Mouse (Mus musculus) frontal cortex, postnatal 10 days (tissue): Measurements from ENCODE around the gene Gm20425.
A peak's percentile ranks its signal among the peaks of the same experiment; 100 is the strongest.
"Not testable (repeated sequence)": the region's sequence is repeated elsewhere in the genome, so short reads cannot be mapped to it uniquely, and the experiment has no call there.

ENCODE experiments used
- DNase-seq, 2 experiments: peaks; one replicate each; pipeline ENCODE4 v3.0.0; 2022; ENCODE audit warnings: low spot score in 2 of 2, mixed read lengths in 1 of 2

The Gm20425 gene

GRCm38 (mm10) chr9:103224721-103225120, 5.4 kb downstream of the Gm20425 start:
- DNase-seq, result no peak

- DNase-seq, result no peak
Observed at GRCm38 (mm10) chr9:103214281-103214680, 15.8 kb downstream of the Gm20425 start.

GRCm38 (mm10) chr9:103213631-103214030, 16.5 kb downstream of the Gm20425 start:
- DNase-seq, result no peak

DNA sequence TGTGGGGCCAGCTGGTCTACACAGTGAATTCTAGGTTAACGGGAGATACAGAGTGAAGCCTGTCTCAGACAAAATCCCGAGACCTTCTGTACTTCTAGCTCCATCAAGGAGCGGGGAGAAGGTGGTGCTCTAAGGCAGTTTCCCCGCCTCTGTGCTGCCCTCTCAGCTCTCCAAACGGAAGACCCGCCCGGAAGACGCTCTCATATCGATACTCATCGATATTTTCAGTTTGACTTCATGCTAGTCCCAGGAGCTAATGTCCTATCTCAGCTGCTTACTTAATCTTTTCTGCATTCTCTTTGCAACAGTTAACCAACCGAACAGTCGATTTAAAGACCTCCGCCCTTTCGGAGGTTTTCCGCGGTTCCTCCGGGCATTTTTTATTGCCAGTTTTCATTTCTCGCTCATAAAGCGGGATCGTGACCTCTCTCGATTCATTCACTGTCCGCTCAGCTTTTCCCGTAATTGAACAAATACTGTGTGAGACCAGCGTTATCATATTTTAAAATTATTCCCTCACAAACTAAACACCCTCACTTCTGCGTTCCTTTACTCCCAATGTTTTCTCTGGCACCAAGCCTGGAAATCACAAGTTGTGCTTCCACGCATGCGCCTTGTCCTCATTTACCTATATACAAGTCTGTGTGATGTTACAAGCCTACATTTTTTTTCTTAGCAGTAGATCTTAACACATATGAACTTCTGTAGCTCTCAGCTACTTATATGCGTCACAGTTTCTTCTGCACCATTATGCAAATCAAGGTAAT, 17.3 kb downstream of the Gm20425 start:
- DNase-seq, result no peak

- DNase-seq, result no peak
Observed at GRCm38 (mm10) chr9:103208802-103209423, 21.2 kb downstream of the Gm20425 start.

DNA sequence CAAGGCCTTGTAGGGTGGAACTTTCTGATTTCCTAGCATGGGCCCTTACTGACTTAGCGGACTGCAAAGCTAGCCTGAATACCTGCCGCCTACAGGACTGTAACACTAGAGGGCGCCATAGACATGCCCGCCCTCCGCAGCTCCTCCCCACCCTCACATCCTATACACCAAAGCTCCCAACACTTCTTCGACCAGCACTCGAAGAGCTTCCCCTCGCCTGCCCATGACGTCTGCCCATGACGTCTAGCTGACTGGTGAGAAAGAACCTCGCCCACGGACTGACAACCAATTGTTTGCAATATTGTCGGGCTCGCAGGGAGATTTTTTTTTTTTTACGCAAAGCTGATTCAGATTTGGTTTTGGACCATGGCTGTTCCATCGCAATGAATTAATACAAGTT, 22.3 kb downstream of the Gm20425 start:
- DNase-seq, result peak in 1 of 2 experiments; percentile 42

- DNase-seq, result no peak
Observed at GRCm38 (mm10) chr9:103205786-103206185, 24.3 kb downstream of the Gm20425 start.

- DNase-seq, result peak; percentile 86 to 91
Observed at GRCm38 (mm10) chr9:103201561-103202260, 28.4 kb downstream of the Gm20425 start, which contains the start of gene Srprb. Srprb (minus strand) TSS chr9:103202137.

GRCm38 (mm10) chr9:103188416-103188815, 41.7 kb downstream of the Gm20425 start:
- DNase-seq, result no peak

DNA sequence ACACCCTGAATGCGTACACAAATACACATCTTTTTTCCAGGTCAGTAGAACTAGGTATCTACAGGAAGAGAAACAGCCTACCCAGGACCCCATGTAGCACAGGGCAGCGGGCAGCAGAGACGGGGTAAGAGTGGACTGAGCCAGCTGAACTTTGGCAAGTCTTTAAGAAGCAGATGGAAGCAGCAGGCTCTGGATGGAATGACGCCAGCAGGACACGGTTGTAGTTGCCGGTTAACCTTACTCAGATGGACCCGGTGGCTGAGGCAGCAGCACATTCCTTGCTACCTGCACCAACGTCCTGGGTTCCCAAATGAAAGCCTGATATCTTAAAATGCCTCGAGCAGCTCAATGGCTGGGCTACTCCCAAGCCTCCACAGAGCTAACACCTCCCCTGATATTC, 43.4 kb downstream of the Gm20425 start:
- no peak for DNase-seq

GRCm38 (mm10) chr9:103185946-103186345, 44.2 kb downstream of the Gm20425 start:
- DNase-seq, result no peak

- DNase-seq, result no peak
Observed at GRCm38 (mm10) chr9:103184855-103185254, 45.3 kb downstream of the Gm20425 start.

GRCm38 (mm10) chr9:103181886-103182285, 48.2 kb downstream of the Gm20425 start:
- DNase-seq, result no peak

DNA sequence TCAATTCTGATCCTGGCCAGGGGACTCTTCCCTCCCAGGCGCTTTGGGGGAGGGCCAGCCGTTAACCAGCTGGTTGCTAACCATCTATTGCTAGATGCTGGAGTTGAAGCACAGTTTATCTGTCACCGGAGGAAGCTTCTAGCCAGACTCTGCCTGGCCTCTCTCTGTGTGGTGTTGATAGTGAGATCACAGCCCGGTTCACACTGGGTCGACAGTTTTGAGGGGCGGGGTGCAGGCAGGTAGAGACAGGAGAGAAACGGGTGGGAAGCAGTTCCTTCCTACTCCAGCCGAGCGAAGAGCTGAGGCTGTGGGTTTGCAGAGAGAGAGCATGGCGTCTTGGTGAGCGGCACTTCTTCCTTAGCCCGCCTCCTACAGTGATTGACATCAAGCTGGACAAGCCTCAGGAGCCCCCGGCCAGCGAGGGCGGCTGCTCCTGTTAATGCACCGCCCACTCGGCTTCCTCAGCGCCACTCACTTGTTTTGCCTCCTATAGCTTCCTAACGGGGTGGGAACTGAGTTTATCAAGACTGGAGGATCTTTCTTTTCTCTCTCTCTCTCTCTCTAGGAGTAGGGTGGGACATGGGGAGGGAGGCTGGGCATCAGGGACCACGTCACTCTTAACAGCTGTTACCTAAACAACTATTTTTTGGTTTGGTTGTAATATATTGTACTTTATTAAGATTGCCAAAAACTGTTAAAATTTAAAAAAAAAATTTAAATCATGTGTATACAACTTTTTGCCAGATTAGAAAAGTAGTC, 49.1 kb downstream of the Gm20425 start:
- peak in 1 of 2 experiments; percentile 54 for DNase-seq

DNA sequence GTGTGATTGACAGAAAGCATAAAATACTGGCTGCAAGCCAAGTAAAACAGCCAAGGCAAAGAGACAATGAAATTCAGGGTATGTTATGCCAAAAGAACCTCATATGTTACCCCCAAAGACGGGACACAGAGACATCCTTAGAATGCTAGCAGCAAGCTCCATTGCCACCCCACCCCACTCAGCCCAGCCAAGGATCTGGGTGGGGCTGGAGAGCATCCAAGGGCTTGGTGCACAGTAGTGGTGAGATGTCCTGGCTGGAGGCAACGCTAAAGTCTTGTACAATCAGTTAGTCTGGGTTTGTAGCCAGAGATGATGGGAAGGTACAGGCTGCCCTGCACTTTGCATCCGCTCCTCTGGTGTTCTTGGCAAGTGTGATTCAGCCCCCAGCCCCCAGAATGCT, 49.8 kb downstream of the Gm20425 start:
- DNase-seq, result no peak

- no peak for DNase-seq
Observed at GRCm38 (mm10) chr9:103175692-103176091, 54.4 kb downstream of the Gm20425 start.

DNA sequence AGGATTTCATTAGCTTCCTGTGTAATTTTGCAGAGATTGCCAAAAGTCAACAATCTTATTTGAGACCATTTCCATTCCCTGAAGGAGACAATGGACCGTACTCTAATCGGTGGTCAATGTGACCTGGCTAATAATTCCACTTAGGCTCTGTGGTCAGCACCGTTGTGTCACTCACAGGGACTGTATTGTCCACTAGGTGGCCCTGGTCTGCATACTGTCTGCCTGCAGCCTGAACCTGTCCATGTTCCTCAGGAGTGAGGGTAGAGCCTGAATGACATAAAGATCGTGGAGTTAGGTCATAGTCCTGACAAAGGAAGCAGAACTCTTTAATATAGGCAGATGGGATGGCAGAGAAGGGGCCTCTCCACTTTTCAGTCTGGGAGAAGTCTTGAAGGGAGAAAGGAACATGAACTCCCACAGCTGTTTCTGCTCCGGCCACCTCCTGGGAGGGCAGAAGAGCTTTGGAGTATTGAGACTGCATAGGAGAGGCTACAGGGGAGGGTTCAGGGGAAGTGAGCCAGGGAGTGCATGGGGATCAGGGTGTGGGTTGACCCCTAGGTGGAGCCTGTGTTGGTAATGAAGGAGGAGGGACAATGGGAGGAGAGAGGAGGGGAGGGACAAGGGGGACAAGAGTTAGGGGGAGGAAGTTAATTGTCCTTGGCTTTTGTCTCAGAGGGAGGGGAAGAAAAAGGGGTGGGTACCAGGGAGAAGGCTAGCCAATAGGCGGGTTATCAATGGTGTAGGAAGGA, 55.2 kb downstream of the Gm20425 start:
- DNase-seq, result no peak

GRCm38 (mm10) chr9:103168771-103169170, 61.3 kb downstream of the Gm20425 start:
- DNase-seq, result no peak

DNA sequence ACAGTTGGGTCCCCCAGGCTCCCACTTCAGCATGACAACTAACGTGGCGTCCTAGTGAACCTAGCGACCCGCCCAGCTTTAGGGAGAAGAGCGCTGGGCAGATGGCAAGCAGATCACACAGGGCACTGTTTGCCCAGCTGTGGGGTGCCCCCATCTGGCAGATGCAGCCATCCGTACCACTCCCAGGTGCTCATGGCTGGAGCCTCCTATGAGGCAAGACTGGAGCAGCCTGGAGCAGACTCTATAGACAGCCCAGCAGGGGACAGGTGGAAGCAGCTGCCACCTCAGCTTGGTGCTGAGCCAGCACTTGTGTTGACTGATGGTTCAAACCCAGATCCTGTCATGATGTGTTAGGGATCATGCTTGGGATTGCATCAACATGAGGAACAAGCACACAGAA, 62.1 kb downstream of the Gm20425 start:
- no peak for DNase-seq

- no peak for DNase-seq
Observed at GRCm38 (mm10) chr9:103163806-103164205, 66.3 kb downstream of the Gm20425 start.

DNA sequence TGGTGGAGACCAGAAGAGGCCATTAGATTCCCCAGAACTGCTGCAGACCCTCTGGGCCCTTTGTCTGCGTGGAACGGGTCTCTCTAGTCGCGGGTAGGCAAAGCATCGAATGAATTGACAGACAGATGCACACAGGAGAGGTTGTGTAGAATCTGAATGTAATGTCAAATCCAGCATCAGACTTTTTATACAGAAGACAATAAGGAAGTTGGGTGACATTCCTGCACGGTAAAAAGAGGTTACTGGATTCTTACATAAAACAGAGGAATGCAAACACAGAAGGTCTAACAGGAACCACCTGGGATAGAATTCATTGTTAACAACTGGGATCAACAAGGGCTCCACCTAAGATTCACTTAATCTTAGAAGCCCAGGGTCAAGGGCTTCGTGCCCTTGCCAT, 74.9 kb downstream of the Gm20425 start:
- DNase-seq, result not testable (repeated sequence)
